Mouse (Mus musculus) limb, embryonic 14.5 days (tissue): Measurements from ENCODE around the gene Tanc1. TPM values are rescaled to one million over a fixed set of nuclear protein-coding genes. Genes with fewer than 3 reads are reported as not detected.
A peak's percentile ranks its signal among the peaks of the same experiment; 100 is the strongest.
"Not testable (repeated sequence)": the region's sequence is repeated elsewhere in the genome, so short reads cannot be mapped to it uniquely, and the experiment has no call there.

Source experiments
- ATAC-seq: fragments of 200-750 bp; cut with Nextera tagmentation; 2 replicates; pipeline ENCODE4 v1.8.0; 2017; ENCODE audit warnings: low read depth, moderate number of reproducible peaks, moderate TSS enrichment; ENCODE audit not compliant: low FRiP score
- DNase-seq: peaks from one replicate; pipeline ENCODE4 v3.0.0-alpha.2; 2015; ENCODE audit warnings: low spot score
- H3K27ac ChIP-seq: fragments of 300-500 bp; sonication (generic); replicated peaks from 2 replicates; pipeline ENCODE4 v1.5.1; 2014; ENCODE audit warnings: low read depth, mild to moderate bottlenecking, low read length, moderate library complexity, mixed read lengths
- H3K27me3 ChIP-seq: fragments of 300-500 bp; sonication (generic); 2 replicates; pipeline ENCODE4 v1.6.1; 2014; ENCODE audit warnings: low read length, mixed read lengths; ENCODE audit not compliant: control insufficient read depth, insufficient read depth
- H3K36me3 ChIP-seq: fragments of 300-500 bp; sonication (generic); 2 replicates; pipeline ENCODE4 v1.6.1; 2014; ENCODE audit warnings: mild to moderate bottlenecking, low read length, moderate library complexity, mixed read lengths; ENCODE audit not compliant: control insufficient read depth, insufficient read depth
- H3K4me1 ChIP-seq: fragments of 300-500 bp; sonication (generic); 2 replicates; pipeline ENCODE4 v1.6.1; 2014; ENCODE audit warnings: antibody characterized with exemption, low read length, mixed read lengths; ENCODE audit not compliant: control insufficient read depth, insufficient read depth
- H3K4me2 ChIP-seq: fragments of 300-500 bp; sonication (generic); replicated peaks from 2 replicates; pipeline ENCODE4 v1.6.1; 2014; ENCODE audit warnings: low read depth, mild to moderate bottlenecking, low read length, moderate library complexity; ENCODE audit not compliant: severe bottlenecking
- H3K4me3 ChIP-seq: fragments of 300-500 bp; sonication (generic); replicated peaks from 2 replicates; pipeline ENCODE4 v1.5.1; 2014; ENCODE audit warnings: low read length
- H3K9ac ChIP-seq: fragments of 300-500 bp; sonication (generic); 2 replicates; pipeline ENCODE4 v1.6.1; 2014; ENCODE audit warnings: mild to moderate bottlenecking, low read depth, low read length, moderate library complexity; ENCODE audit not compliant: severe bottlenecking
- H3K9me3 ChIP-seq: fragments of 300-500 bp; sonication (generic); 2 replicates; pipeline ENCODE4 v1.6.1; 2016; ENCODE audit warnings: low read length; ENCODE audit not compliant: control insufficient read depth
- POLR2A ChIP-seq: fragments of 200-500 bp; IDR thresholded peaks from 2 replicates; pipeline ENCODE4 v1.8.0; 2012; ENCODE audit warnings: inconsistent platforms, mild to moderate bottlenecking, moderate library complexity, borderline replicate concordance; ENCODE audit not compliant: insufficient read depth, insufficient read length; ENCODE audit errors: extremely low read depth
- WGBS: fragments of 180-500 bp; shearing (Covaris S2); extraction: QIAGEN DNeasy Blood & Tissue Kit; methylation state at CpG from one replicate; pipeline ENCODE4 v1.1.7; 2014; 5-methylcytosine and 5-hydroxymethylcytosine counted together
- polyA plus RNA-seq, 2 experiments: library from polyadenylated mRNA; depleted of rRNA in 1 of 2; stranded (reverse) in 1 of 2; unstranded in 1 of 2; fragments of >200 nt; fragmentation: Nextera tagmentation in 1 of 2; extraction: Ambion mirVana in 1 of 2; gene quantifications; 2 replicates each; pipeline versions ENCODE4 v1.2.1 to v1.2.3; 2012 to 2014

Gene Tanc1
- polyA plus RNA-seq, 2 experiments = 24.1 to 35.3 TPM

DNA sequence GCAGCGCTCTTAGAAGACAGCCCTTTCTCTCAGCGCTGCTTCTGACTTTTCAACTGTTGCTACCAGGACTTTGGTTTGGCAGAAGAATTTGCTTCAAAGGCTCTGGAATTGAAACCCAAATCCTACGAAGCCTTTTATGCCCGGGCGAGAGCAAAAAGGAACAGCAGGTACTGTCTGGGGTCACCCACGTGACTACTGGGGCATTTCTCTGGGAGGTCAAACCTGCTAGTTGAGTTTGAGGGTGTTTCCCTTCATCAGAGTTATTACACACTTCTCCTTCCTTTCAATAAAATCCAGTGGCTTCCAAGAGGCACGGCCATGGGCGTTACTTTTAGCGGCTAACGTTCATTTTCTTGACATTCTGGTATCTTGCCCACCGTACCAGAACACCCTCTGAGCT is 230.1 kb downstream of the Tanc1 start:
- no peak for DNase-seq
- no peak overlapping the region for H3K27ac ChIP-seq
- 66% methylated on average over 11 of the region's 11 CpGs for WGBS

GRCm38 (mm10) chr2:59842556-59843008 is 230.7 kb downstream of the Tanc1 start:
- DNase-seq = no peak
- Histone ChIP-seq H3K36me3 (peaks cover 67% of the 10 kb centered on the region), H3K27me3 (no peaks in the 10 kb centered on the region), H3K4me1 (no peaks in the 10 kb centered on the region), H3K27ac (no peak overlapping the region), H3K4me2 (no peak overlapping the region), H3K4me3 (no peak overlapping the region), H3K9me3 (no peaks in the 10 kb centered on the region), H3K9ac (no peak overlapping the region)
- WGBS = 89% methylated on average over 6 of the region's 6 CpGs
- TF ChIP-seq POLR2A = no peak
- no peak for ATAC-seq

More for the DNA sequence above, 230.1 kb downstream of the Tanc1 start:
- H3K4me1 ChIP-seq = no peaks in the 10 kb centered on the region
- no peak overlapping the region for H3K4me2 ChIP-seq
- no peak for ATAC-seq
- H3K9me3 ChIP-seq = no peaks in the 10 kb centered on the region
- H3K27me3 ChIP-seq = no peaks in the 10 kb centered on the region
- H3K4me3 ChIP-seq = no peak overlapping the region
- H3K36me3 ChIP-seq = peaks cover 73% of the 10 kb centered on the region
- no peak overlapping the region for H3K9ac ChIP-seq
- TF ChIP-seq POLR2A = no peak

DNA sequence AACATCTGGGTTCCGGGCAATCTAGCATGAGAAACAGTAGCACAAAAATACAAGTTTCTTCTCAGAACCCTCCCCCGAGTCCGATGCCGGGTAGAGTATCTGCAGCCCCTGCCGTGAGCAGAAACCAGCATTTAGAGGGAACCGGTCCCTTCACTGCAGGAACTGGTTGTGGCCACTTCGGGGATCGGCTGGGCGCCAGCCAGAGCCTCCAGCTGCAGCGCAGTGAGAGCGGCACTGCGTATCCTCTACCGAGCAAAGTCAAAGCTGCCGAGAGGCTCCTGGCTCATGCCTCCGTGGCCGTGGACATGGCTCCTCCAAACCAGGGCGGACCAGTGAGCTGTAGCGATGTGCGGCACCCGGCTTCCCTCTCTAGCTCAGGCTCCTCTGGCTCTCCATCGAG is 231.3 kb downstream of the Tanc1 start:
- Histone ChIP-seq H3K36me3 (peaks cover 61% of the 10 kb centered on the region), H3K4me3 (no peak overlapping the region), H3K4me2 (no peak overlapping the region), H3K27ac (no peak overlapping the region), H3K9ac (no peak overlapping the region), H3K27me3 (no peaks in the 10 kb centered on the region), H3K4me1 (no peaks in the 10 kb centered on the region), H3K9me3 (no peaks in the 10 kb centered on the region)
- WGBS = 90% methylated on average over 21 of the region's 21 CpGs
- ATAC-seq = no peak
- no peak for TF ChIP-seq POLR2A
- no peak for DNase-seq

DNA sequence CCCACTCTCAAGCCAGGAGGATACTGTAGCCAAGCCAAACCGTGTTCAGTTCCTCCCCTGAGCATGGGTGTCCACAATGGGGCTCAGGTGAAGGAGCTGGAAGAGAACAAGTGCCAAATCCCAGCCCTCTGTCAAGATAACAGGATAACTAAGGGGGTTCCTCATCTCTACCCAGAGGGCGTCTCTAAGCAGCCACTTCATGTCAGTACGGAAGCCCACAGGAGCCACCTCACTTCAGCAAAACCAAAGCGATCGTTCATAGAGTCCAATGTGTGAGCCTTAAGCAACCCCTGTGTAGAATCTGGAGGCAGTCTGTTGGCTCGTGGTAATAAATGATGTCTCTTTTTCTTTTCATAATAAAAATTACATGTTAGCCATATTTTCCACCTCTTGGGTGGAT is 232.0 kb downstream of the Tanc1 start:
- ATAC-seq = no peak
- TF ChIP-seq POLR2A = no peak
- DNase-seq = no peak
- Histone ChIP-seq H3K4me3 (no peak overlapping the region), H3K9ac (no peak overlapping the region), H3K27ac (no peak overlapping the region), H3K4me1 (no peaks in the 10 kb centered on the region), H3K9me3 (no peaks in the 10 kb centered on the region), H3K36me3 (peaks cover 54% of the 10 kb centered on the region), H3K27me3 (no peaks in the 10 kb centered on the region), H3K4me2 (no peak overlapping the region)
- 90% methylated on average over 6 of the region's 6 CpGs for WGBS

GRCm38 (mm10) chr2:59851885-59852284 is 240.0 kb downstream of the Tanc1 start:
- not testable (repeated sequence) for H3K27me3 ChIP-seq, DNase-seq, H3K4me2 ChIP-seq, H3K4me1 ChIP-seq, H3K9me3 ChIP-seq, H3K27ac ChIP-seq, ATAC-seq, H3K4me3 ChIP-seq, H3K9ac ChIP-seq
- peaks cover 14% of the 10 kb centered on the region for H3K36me3 ChIP-seq
- WGBS = 87% methylated on average over 4 of the region's 5 CpGs

DNA sequence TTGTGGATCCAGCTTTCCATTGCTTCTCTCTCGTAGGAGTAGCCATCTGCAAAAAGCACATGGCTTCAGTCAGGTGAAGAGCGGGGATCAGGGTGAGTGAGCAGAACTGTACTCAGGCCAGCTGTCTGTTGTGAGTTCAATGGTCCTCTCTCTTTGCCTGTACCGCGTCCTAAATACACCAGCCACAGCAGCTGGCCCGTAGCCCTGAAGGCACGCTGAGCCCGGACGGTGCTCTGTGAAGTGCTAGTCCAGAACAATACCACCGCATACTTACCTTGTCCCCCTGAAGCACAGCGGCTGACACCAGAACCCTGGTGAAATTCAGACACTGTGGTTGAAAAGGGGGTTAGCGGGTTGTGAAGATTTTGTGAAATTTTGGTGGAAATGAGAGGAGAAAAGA is 241.1 kb downstream of the Tanc1 start:
- TF ChIP-seq POLR2A = no peak
- H3K4me3 ChIP-seq = no peak overlapping the region
- H3K36me3 ChIP-seq = peaks cover 17% of the 10 kb centered on the region
- ATAC-seq = peak; percentile 34; the same call in 1 of the 2 replicates
- H3K27me3 ChIP-seq = no peaks in the 10 kb centered on the region
- WGBS = 88% methylated on average over 11 of the region's 11 CpGs
- no peak overlapping the region for H3K4me2 ChIP-seq
- H3K9ac ChIP-seq = no peak overlapping the region
- H3K4me1 ChIP-seq = no peaks in the 10 kb centered on the region
- no peak overlapping the region for H3K27ac ChIP-seq
- no peaks in the 10 kb centered on the region for H3K9me3 ChIP-seq
- no peak for DNase-seq
